Mouse (Mus musculus) midbrain, postnatal 0 days (tissue): Measurements from ENCODE around the gene Gm13271. TPM values are rescaled to one million over a fixed set of nuclear protein-coding genes. Genes with fewer than 3 reads are reported as not detected.

Experiments used
- polyA plus RNA-seq: library from polyadenylated mRNA; unstranded; fragments of >200 nt; fragmentation: Nextera tagmentation; extraction: Ambion mirVana; gene quantifications from 2 replicates; pipeline ENCODE4 v1.2.1, GENCODE M21; 2015
- total RNA-seq: library from RNA; depleted of rRNA; stranded (reverse); fragments of >200 nt; gene quantifications from 2 replicates; pipeline ENCODE4 v1.2.3, GENCODE M21; 2014; rRNA removed

The Gm13271 gene
- total and polyA plus RNA-seq, 2 experiments from 2014 or later, result not detected

Other genes starting within 250 kb of the Gm13271 start
Only the 30 nearest of the 32 such genes appear.
- gene Ifna14, start 183.1 kb upstream of the Gm13271 start, total RNA-seq, result not detected in 2 replicates
- not detected in 2 replicates for gene Ifna14, start 183.1 kb upstream of the Gm13271 start, polyA plus RNA-seq
- gene Ifna9, start 162.5 kb upstream of the Gm13271 start, total RNA-seq, result not detected in 2 replicates
- not detected in 2 replicates for gene Ifna9, start 162.5 kb upstream of the Gm13271 start, polyA plus RNA-seq
- gene Ifna12, start 151.5 kb upstream of the Gm13271 start, total RNA-seq, result not detected in 2 replicates
- gene Ifna12, start 151.5 kb upstream of the Gm13271 start, polyA plus RNA-seq, result not detected in 2 replicates
- gene C87499, start 120.5 kb upstream of the Gm13271 start, total RNA-seq, result not detected in 2 replicates
- gene C87499, start 120.5 kb upstream of the Gm13271 start, polyA plus RNA-seq, result not detected in 2 replicates
- gene Ifna13, start 110.4 kb upstream of the Gm13271 start, total RNA-seq, result not detected in 2 replicates
- gene Ifna13, start 110.4 kb upstream of the Gm13271 start, polyA plus RNA-seq, result not detected in 2 replicates
- not detected in 2 replicates for gene Ifna16, start 77.9 kb upstream of the Gm13271 start, total RNA-seq
- gene Ifna16, start 77.9 kb upstream of the Gm13271 start, polyA plus RNA-seq, result not detected in 2 replicates
- not detected in 2 replicates for gene Ifna2, start 71.0 kb upstream of the Gm13271 start, total RNA-seq
- not detected in 2 replicates for gene Ifna2, start 71.0 kb upstream of the Gm13271 start, polyA plus RNA-seq
- not detected in 2 replicates for gene Ifnab, start 63.5 kb upstream of the Gm13271 start, total RNA-seq
- not detected in 2 replicates for gene Ifnab, start 63.5 kb upstream of the Gm13271 start, polyA plus RNA-seq
- 0.71 TPM in 1 of 2 replicates, not detected in the other for gene Gm26566, start 33.1 kb upstream of the Gm13271 start, total RNA-seq
- 0.49 and 1.3 TPM in 2 replicates for gene Gm26566, start 33.1 kb upstream of the Gm13271 start, polyA plus RNA-seq
- gene Klhl9, start 32.4 kb upstream of the Gm13271 start, total RNA-seq, result 148 and 172 TPM in 2 replicates
- gene Klhl9, start 32.4 kb upstream of the Gm13271 start, polyA plus RNA-seq, result 77.6 and 82.5 TPM in 2 replicates
- not detected in 2 replicates for gene Gm13283, start 5.3 kb downstream of the Gm13271 start, total RNA-seq
- gene Gm13283, start 5.3 kb downstream of the Gm13271 start, polyA plus RNA-seq, result not detected in 2 replicates
- not detected in 2 replicates for gene Gm13290, start 19.0 kb downstream of the Gm13271 start, total RNA-seq
- not detected in 2 replicates for gene Gm13290, start 19.0 kb downstream of the Gm13271 start, polyA plus RNA-seq
- not detected in 2 replicates for gene Gm13289, start 22.1 kb downstream of the Gm13271 start, total RNA-seq
- not detected in 2 replicates for gene Gm13289, start 22.1 kb downstream of the Gm13271 start, polyA plus RNA-seq
- gene Gm13272, start 25.0 kb downstream of the Gm13271 start, total RNA-seq, result not detected in 2 replicates
- gene Gm13272, start 25.0 kb downstream of the Gm13271 start, polyA plus RNA-seq, result not detected in 2 replicates
- not detected in 2 replicates for gene Ifnz, start 27.3 kb downstream of the Gm13271 start, total RNA-seq
- gene Ifnz, start 27.3 kb downstream of the Gm13271 start, polyA plus RNA-seq, result not detected in 2 replicates
- gene Gm13276, start 30.8 kb downstream of the Gm13271 start, total RNA-seq, result not detected in 2 replicates
- not detected in 2 replicates for gene Gm13276, start 30.8 kb downstream of the Gm13271 start, polyA plus RNA-seq
- not detected in 2 replicates for gene Gm13277, start 33.8 kb downstream of the Gm13271 start, total RNA-seq
- gene Gm13277, start 33.8 kb downstream of the Gm13271 start, polyA plus RNA-seq, result not detected in 2 replicates
- not detected in 2 replicates for gene Gm13278, start 36.7 kb downstream of the Gm13271 start, total RNA-seq
- not detected in 2 replicates for gene Gm13278, start 36.7 kb downstream of the Gm13271 start, polyA plus RNA-seq
- not detected in 2 replicates for gene Gm13275, start 39.6 kb downstream of the Gm13271 start, total RNA-seq
- not detected in 2 replicates for gene Gm13275, start 39.6 kb downstream of the Gm13271 start, polyA plus RNA-seq
- not detected in 2 replicates for gene Gm13279, start 42.5 kb downstream of the Gm13271 start, total RNA-seq
- not detected in 2 replicates for gene Gm13279, start 42.5 kb downstream of the Gm13271 start, polyA plus RNA-seq
- gene Gm13285, start 44.8 kb downstream of the Gm13271 start, total RNA-seq, result not detected in 2 replicates
- not detected in 2 replicates for gene Gm13285, start 44.8 kb downstream of the Gm13271 start, polyA plus RNA-seq
- not detected in 2 replicates for gene Gm13287, start 48.4 kb downstream of the Gm13271 start, total RNA-seq
- gene Gm13287, start 48.4 kb downstream of the Gm13271 start, polyA plus RNA-seq, result not detected in 2 replicates
- not detected in 2 replicates for gene Gm13288, start 50.7 kb downstream of the Gm13271 start, total RNA-seq
- not detected in 2 replicates for gene Gm13288, start 50.7 kb downstream of the Gm13271 start, polyA plus RNA-seq
- gene Ifna7, start 61.4 kb downstream of the Gm13271 start, total RNA-seq, result not detected in 2 replicates
- gene Ifna7, start 61.4 kb downstream of the Gm13271 start, polyA plus RNA-seq, result not detected in 2 replicates
- not detected in 2 replicates for gene Ifna11, start 65.1 kb downstream of the Gm13271 start, total RNA-seq
- gene Ifna11, start 65.1 kb downstream of the Gm13271 start, polyA plus RNA-seq, result not detected in 2 replicates
- not detected in 2 replicates for gene Ifna6, start 72.5 kb downstream of the Gm13271 start, total RNA-seq
- not detected in 2 replicates for gene Ifna6, start 72.5 kb downstream of the Gm13271 start, polyA plus RNA-seq
- gene Ifna5, start 80.7 kb downstream of the Gm13271 start, total RNA-seq, result not detected in 2 replicates
- gene Ifna5, start 80.7 kb downstream of the Gm13271 start, polyA plus RNA-seq, result not detected in 2 replicates
- not detected in 2 replicates for gene Ifna4, start 87.0 kb downstream of the Gm13271 start, total RNA-seq
- gene Ifna4, start 87.0 kb downstream of the Gm13271 start, polyA plus RNA-seq, result not detected in 2 replicates
- gene Ifna1, start 95.2 kb downstream of the Gm13271 start, total RNA-seq, result not detected in 2 replicates
- not detected in 2 replicates for gene Ifna1, start 95.2 kb downstream of the Gm13271 start, polyA plus RNA-seq
- gene Ifne, start 125.3 kb downstream of the Gm13271 start, total RNA-seq, result not detected in 2 replicates
- not detected in 2 replicates for gene Ifne, start 125.3 kb downstream of the Gm13271 start, polyA plus RNA-seq